Mouse (Mus musculus) bone marrow macrophage, adult 2 months (primary cell): Measurements from ENCODE around the gene Sfmbt2. TPM values are rescaled to one million over a fixed set of nuclear protein-coding genes. Genes with fewer than 3 reads are reported as not detected.
"Not testable (repeated sequence)": the region's sequence is repeated elsewhere in the genome, so short reads cannot be mapped to it uniquely, and the experiment has no call there.

Source experiments
- H3K27ac ChIP-seq: 2 replicates; pipeline ENCODE4 v1.5.1; 2012; ENCODE audit warnings: low read depth, low read length; ENCODE audit not compliant: insufficient read depth
- H3K4me1 ChIP-seq: 2 replicates; pipeline ENCODE4 v1.6.1; 2012; ENCODE audit warnings: low read length; ENCODE audit not compliant: control insufficient read depth, insufficient read depth
- H3K4me3 ChIP-seq: 2 replicates; pipeline ENCODE4 v1.5.1; 2012; ENCODE audit warnings: mild to moderate bottlenecking, low read length, moderate library complexity; ENCODE audit not compliant: insufficient read depth
- CTCF ChIP-seq: IDR thresholded peaks from 2 replicates; pipeline ENCODE4 v1.5.1; 2012; ENCODE audit warnings: low read depth, mild to moderate bottlenecking, low read length, moderate library complexity
- POLR2A ChIP-seq: IDR thresholded peaks from 2 replicates; pipeline ENCODE4 v1.6.1; 2012; ENCODE audit warnings: mild to moderate bottlenecking, low read depth, low read length, borderline replicate concordance
- polyA plus RNA-seq: library from polyadenylated mRNA; stranded (reverse); fragments of >200 nt; gene quantifications from 2 replicates; pipeline ENCODE4 v1.2.4, GENCODE M21; 2012; ENCODE audit not compliant: missing spikeins, insufficient read depth, insufficient read length

The Sfmbt2 gene
- 0.28 and 0.52 TPM in 2 replicates for polyA plus RNA-seq

GRCm38 (mm10) chr2:10370176-10370575 is at the start of gene Sfmbt2:
Gene Sfmbt2 (plus strand): TSS chr2:10370510.
- no peak within 1 kb of the TSS for H3K27ac ChIP-seq
- 0 out of 2 replicates have a peak, but pooled peaks cover 5% of the 10 kb centered on the region for H3K4me1 ChIP-seq
- no peak within 1 kb of the TSS for H3K4me3 ChIP-seq
- TF ChIP-seq POLR2A (no peak), CTCF (no peak)

GRCm38 (mm10) chr2:10321093-10321492 is 49.2 kb upstream of the Sfmbt2 start:
- Histone ChIP-seq H3K4me3 (no peak overlapping the region), H3K4me1 (no peaks in the 10 kb centered on the region), H3K27ac (no peak overlapping the region)
- no peak for TF ChIP-seq POLR2A
- TF ChIP-seq CTCF = no peak

GRCm38 (mm10) chr2:10323173-10323572 is 47.1 kb upstream of the Sfmbt2 start:
- Histone ChIP-seq H3K27ac (no peak overlapping the region), H3K4me3 (no peak overlapping the region), H3K4me1 (no peaks in the 10 kb centered on the region)
- TF ChIP-seq CTCF (no peak), POLR2A (no peak)

- TF ChIP-seq CTCF (no peak), POLR2A (no peak)
- no peak overlapping the region for H3K27ac ChIP-seq
- H3K4me1 ChIP-seq = no peaks in the 10 kb centered on the region
- H3K4me3 ChIP-seq = no peak overlapping the region
These were observed 45.3 kb upstream of the Sfmbt2 start for GRCm38 (mm10) chr2:10324980-10325379.

DNA sequence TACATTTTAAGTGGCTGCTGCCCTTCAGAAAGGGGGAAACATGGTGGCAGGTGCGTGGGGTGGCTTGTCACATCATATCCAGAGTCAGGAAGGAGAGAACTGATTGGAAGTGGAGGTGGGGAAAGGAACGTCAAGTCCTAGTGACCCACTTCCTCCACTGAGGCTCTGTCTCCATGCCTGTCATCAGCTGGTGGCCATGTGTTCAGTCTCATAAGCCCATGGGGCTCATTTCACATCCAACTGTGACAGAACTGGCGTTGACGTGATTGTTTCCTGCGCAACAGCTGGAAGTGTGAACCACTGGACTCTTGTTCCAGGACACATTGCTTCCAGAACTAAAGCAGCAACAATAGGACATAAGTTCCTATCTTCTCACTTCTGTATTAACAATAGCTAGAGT is 40.1 kb upstream of the Sfmbt2 start:
- H3K4me3 ChIP-seq = no peak overlapping the region
- no peak overlapping the region for H3K27ac ChIP-seq
- TF ChIP-seq CTCF (no peak), POLR2A (no peak)
- H3K4me1 ChIP-seq = no peaks in the 10 kb centered on the region

- Histone ChIP-seq H3K4me3 (no peak overlapping the region), H3K4me1 (no peaks in the 10 kb centered on the region), H3K27ac (no peak overlapping the region)
- no peak for TF ChIP-seq POLR2A
- no peak for TF ChIP-seq CTCF
These were observed 36.0 kb upstream of the Sfmbt2 start for GRCm38 (mm10) chr2:10334299-10334698.

GRCm38 (mm10) chr2:10335037-10335608 is 35.2 kb upstream of the Sfmbt2 start:
- no peak for TF ChIP-seq CTCF
- no peak for TF ChIP-seq POLR2A
- Histone ChIP-seq H3K4me3 (no peak overlapping the region), H3K27ac (no peak overlapping the region), H3K4me1 (no peaks in the 10 kb centered on the region)

DNA sequence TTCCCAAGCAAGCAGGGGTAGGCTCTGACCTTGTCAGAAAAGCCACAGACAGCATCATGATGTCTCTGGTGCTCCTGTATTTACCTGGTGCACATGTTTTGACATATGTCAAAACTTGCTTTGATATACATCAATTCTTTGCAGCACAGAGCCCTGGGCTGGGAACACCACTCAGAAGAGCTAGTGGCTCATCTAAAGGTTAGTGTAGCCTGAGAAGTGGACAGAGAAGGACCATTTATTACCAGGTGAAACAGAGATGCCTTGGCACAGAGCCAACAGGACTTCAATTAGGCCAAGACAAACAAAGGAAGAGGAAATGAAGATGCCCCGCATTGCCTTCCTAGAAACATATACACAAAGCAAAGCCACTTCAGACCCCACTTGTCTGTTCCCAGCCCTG is 30.3 kb upstream of the Sfmbt2 start:
- TF ChIP-seq CTCF (no peak), POLR2A (no peak)
- H3K27ac ChIP-seq = no peak overlapping the region
- H3K4me3 ChIP-seq = no peak overlapping the region
- H3K4me1 ChIP-seq = no peaks in the 10 kb centered on the region

GRCm38 (mm10) chr2:10343523-10343922 is 26.8 kb upstream of the Sfmbt2 start:
- Histone ChIP-seq H3K4me1 (no peaks in the 10 kb centered on the region), H3K4me3 (no peak overlapping the region), H3K27ac (no peak overlapping the region)
- TF ChIP-seq POLR2A (no peak), CTCF (no peak)

DNA sequence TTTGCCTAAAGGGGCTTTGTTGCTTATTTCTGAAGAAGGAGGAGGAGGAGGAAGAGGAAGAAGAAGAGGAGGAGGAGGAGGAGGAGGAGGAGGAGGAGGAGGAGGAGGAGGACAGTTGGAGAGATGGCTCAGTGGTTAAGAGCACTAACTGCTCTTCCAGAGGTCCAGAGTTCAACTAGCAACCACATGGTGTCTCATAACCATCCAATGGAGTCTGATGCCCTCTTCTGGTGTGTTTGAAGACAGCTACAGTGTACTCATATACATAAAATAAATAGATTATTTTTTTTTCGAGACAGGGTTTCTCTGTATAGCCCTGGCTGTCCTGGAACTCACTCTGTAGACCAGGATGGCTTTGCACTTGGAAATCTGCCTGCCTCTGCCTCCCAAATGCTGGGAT is 26.2 kb upstream of the Sfmbt2 start:
- not testable (repeated sequence) for H3K4me1 ChIP-seq

GRCm38 (mm10) chr2:10347193-10347592 is 23.1 kb upstream of the Sfmbt2 start:
- H3K27ac ChIP-seq = no peak overlapping the region
- TF ChIP-seq POLR2A (no peak), CTCF (no peak)
- H3K4me1 ChIP-seq = no peaks in the 10 kb centered on the region
- H3K4me3 ChIP-seq = no peak overlapping the region

More for the DNA sequence above, 26.2 kb upstream of the Sfmbt2 start:
- H3K27ac ChIP-seq, H3K4me3 ChIP-seq: not testable (repeated sequence)
